Mouse (Mus musculus): ENCODE measurements at regions not wholly inside any gene's neighbourhood (a gene's known extent, or its start where the extent isn't known, plus 50 kb on each side); places are given as distances from the start of the nearest gene placed in this dataset.

DNA sequence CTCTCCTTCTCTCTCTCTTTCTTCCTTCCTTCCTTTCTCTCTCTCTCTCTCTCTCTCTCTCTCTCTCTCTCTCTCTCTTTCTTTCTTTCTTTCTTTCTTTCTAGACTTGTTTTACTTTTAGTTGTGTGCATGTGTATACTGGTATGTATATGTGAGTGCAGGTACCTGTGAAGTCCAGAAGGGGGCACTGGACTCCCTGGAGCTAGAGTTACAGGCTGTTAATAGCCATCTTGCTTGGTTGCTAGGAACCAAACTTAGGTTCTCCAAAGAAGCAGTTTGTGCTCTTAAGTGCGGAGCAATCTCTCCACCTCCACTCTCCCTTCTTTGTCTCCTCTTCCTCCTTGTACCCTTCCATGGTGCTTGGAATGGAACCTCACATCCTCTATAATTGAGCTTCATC, 77.2 kb downstream of the Gm10604 start:
- DNase-seq (ENCODE audit: low spot score in 2 of 2), result no peak

DNA sequence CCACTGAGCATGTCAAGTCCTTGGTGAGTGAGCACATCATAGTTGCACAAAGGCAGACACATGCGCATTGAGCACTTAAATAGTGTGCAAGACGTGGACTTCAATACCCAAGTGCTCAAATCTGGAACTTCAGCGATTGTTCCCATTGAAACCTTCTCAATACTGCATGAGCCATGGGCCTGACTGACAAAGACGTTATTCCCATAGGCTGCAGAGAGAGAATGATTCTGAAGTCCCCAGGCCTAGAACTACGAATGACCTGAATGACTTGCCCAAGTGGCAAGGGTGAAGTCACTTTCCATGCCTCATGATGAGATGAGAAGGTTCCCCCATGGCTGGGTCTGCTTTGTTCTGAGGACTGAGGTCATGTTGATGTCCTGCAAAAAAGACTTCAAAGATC, 77.7 kb downstream of the Gm10604 start:
- DNase-seq (ENCODE audit: low spot score in 2 of 2), result no peak

DNA sequence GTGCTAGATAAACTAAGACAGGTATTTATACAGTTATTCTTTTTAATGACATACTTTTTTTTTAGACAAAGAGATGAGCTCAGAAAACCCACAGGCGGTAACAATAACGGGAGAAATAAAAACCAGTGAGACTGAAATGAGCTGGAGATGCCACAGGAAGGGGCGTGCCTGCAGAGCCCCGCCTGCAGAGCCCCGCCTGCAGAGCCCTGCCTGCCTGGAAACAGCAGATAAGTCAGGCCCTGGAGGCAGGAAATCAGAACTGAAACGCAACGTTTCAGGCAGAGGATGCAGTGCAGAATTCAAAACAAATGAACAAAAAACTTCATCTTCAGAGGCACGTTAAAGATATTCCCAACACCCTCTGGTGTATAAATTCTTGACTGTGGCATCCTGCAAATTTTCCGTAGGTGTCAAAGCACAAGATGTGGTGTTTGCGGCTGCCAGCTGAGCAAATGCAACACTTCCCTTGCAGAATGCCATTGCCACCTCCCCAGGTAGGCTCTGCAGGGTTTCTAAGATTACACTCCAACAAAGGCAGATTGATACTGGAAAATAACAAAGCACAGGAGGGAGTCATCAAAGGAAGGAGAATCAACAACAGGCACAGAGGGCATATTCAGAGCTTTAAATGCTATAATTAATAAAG, 81.0 kb downstream of the Gm10604 start:
- peak in 1 of 2 experiments; percentile 28 for DNase-seq (ENCODE audit: low spot score in 2 of 2)

DNA sequence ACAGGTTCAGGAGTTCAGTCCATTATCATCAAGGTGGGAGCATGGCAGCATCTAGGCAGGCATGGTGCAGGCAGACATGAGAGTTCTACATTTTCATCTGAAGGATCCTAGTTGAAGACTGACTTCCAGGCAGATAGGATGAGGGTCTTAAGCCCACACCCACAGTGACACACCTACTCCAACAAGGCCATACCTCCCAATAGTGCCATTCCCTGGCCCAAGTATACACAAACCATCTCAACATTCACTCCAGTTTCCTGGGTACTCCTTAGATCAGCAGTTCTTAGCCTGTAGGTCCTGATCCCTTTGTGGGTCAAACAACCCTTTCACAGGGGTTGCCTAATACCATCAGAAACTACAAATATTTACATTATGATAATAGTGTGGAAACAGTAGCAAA, 83.8 kb downstream of the Gm10604 start:
- DNase-seq (ENCODE audit: low spot score in 2 of 2), result no peak

DNA sequence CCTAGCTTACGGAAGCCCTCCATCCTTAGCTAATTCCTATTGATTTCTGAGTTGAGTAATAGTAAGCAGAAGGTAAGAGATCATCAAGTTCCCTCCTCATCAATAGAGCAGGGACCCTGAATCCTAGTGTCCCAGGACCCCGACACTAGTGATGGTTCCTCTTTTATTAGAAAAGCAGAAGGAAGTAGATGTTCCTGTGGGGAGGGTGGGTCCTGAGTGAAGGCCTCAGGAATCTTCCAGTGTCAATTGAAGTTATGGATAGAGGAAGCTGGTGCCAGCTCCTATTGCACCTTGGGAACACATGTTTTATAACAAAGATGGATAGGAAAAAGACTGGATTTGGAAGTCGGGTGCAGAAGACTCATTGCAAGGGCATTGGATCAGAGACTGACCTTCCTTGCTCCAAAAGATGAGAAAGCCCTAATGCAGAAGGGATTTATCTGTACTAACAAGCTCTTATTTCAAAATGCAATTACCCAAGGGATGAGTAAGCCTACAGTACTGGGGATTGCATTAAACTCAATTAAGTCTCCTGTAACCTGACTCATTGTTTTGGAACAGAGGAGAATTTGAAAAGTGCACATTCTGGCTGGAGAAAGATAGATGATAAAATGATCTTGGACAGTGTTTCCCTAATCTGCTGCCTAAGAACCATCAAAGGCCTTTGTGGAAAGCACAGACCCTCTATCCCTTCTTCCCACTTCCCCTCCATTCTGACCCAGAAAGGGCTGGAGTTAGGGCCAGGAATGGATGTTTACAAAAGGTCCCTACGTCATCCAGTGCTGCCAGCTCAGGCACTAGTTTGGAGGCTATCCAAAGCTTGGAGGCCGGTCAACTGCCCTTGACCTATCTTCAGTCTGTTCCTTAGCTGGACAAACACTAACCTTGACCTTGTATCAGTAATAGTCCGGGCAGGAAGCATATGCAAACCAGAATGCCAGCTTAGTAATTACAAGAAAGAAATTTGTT, 84.9 kb downstream of the Gm10604 start:
- DNase-seq (ENCODE audit: low spot score in 2 of 2), result no peak

DNA sequence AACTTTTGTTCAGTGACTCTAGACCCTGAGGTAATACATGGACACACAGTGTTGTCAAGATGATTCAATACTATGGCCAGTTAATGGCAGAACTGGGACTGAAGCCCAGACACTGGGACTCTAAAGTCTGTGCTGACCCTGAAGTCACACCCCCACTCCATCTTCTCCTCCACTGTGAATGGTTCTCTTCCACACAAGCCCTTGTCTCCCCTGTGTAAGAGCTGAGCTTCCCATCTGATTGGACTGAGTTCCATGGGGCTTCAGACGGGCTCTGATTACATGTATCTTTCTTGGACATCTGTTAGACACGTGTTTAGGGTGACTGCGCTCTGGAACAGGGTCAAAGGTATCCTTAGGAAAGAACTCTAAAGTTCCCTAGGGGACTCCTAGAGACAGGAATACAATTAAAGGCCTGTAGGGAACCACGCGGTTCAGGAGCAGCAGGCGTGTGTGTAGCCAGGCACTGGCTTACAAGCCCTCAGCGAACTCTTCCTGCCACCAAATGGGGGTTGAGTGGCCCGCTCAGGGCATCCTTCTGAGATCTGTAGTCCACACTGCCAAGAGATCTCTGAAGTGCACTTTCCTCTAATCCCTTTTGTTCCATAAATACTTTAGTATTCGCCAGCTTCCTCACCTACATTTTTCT, 87.4 kb downstream of the Gm10604 start:
- no peak for DNase-seq (ENCODE audit: low spot score in 2 of 2)

DNA sequence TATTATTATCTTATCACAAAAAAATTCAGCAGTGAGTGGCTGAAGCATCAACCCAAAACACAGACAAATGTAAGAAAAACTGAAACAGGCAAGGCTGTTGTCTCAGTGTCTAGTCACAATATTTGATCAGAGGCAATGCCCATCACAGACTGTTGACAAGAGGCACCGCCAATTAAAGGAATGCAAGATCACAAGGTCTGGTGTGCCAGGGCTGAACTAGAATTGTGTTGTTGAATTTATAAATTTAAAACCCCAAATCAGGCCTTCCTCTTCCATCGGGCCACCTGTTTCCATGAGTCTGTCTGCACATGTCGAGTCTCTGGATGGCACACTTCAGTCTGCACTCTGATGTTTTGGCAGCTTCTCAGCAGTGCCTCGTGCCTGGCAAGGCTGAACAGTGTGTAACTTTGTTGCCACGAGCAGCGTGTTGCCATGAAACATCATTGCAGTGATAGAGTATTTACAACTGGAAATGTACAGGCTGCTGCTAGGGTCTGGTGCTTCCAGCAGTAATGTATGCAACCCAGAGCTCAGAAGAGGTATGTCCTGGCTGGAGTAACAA, 91.9 kb downstream of the Gm10604 start:
- DNase-seq (ENCODE audit: low spot score in 2 of 2), result peak in 1 of 2 experiments; percentile 22

DNA sequence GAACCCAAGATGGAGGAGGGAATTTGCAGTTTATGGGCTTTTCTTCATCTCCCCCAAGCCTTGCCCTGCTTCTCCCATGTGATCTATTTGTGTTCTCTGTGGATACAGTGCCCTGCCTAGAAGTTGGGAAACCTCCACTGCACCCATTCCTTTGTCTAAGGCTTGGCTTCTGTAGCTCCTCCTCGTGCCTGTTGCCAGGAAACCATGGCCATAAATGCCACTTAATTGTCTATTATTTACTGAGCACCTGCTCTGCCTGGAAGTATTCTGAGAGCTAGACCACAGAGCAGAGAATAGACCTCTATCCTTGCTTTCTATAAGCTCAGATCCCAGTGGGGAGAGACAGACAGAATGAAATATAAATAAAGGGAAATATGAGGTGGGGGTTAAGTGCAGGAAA, 93.7 kb downstream of the Gm10604 start:
- DNase-seq (ENCODE audit: low spot score in 2 of 2), result no peak

DNA sequence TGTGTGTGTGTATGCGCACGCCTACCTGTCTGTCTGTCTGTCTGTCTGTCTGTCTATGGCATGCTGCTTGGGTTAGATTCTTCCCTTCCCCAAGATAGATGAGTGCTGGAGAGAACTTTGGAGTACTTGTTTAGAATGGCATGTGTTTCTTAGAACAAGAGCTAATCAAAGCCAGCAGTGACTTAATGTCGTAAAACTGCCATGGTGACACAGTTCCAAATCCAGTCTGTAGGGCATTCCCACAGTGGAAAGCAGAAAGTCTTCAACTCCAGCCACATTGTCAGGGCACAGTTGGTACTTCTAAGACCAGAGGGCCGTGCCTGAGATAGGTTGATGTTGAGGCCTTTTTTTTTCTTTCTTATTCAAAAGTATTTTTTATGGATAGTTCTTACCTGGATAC, 95.6 kb downstream of the Gm10604 start:
- DNase-seq (ENCODE audit: low spot score in 2 of 2), result no peak

DNA sequence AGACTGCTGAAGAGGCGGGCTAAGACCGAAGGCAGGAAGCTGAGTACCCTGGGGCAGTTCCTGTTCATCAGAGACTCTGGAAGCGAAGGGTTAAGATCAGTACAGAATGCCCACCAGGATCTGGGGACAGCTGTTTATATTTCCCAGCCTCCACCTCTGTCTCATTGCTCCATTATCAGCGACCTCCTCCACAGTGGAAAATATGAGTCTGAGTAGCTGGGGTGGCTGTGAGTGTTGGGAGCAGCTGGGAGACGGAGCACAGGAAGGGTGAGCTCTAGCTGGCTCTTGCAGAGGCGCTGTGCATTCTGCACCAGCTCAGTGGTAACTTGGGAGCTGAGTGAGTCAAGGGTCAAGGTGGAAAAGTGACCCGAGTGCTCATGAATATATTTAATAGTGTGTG, 96.2 kb downstream of the Gm10604 start:
- no peak for DNase-seq (ENCODE audit: low spot score in 2 of 2)

DNA sequence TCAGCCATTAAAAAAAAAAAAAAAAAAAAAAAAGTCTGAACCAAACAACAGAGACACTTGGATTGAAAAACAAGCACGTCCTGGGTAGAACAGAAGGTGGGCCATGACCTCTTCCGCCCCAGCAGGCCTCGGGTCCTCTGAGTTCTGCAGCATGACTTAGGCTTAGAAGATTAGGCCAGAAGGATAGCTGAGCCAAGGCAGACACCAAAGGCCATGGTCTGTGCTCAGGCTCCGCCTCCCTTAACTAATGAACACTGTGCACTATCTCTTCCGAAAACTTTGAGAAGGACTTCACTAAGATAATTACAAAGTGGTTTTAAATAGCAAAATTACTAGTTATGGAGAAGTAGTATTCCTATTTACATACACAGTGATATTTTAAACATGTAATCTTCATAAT, 97.8 kb downstream of the Gm10604 start:
- no peak for DNase-seq (ENCODE audit: low spot score in 2 of 2)

DNA sequence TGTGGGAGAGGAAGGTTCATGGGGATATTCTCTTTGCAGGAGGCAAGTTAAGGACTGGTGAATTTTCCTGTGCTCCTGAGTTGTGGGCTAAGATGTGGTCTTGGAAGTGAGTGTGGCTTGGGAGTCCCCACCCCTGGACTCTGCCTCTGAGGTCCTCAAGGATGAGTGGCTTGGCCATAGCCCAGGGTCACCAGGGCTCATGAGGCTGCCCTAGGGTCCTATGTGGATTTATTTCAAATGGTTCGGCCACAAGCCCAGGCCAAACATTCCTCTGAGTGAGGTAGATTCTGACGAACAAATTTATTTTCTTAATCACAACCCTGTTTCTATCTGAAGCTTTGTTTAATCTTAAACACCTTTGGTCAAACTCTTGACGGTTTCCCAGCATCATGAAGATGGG, 98.4 kb downstream of the Gm10604 start:
- DNase-seq (ENCODE audit: low spot score in 2 of 2), result no peak

DNA sequence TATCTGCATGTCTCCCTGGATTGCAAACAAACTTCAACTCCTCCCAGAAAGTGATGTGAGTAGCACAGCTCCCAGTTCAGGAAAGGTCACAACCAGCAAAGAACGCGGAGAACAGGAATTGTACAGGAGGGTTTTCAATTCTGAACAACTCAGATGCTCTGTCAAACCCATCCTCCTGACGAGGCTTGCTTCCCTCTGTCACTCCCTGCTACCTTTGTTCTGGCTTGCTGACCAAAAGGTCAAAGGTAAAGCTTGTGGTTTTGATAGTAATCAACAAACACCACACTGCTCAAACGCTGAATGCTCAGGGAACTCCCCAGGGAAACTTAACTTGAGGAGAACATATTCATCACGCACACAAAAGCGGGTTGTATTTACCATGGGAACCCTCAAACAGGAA, 102.4 kb downstream of the Gm10604 start:
- DNase-seq (ENCODE audit: low spot score in 2 of 2), result no peak

DNA sequence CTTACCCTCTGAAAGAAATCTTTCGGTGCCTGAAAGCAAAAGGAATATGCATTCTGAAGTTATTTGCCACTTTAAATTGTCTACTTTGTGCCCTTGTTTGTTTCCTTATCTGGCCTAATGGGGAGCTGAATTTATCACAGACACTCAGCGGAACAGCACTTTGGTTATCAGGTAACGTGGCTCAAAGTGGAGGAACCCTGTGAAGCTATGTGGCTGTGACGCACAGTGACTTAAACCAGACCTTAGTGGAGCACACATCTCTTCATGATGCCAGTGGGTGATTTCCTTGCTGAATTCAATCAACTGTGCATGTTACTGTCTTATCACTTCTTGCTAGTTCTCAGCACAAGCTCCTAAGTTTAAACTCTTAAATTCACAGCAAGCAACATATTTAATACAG, 103.1 kb downstream of the Gm10604 start:
- DNase-seq (ENCODE audit: low spot score in 2 of 2), result no peak

DNA sequence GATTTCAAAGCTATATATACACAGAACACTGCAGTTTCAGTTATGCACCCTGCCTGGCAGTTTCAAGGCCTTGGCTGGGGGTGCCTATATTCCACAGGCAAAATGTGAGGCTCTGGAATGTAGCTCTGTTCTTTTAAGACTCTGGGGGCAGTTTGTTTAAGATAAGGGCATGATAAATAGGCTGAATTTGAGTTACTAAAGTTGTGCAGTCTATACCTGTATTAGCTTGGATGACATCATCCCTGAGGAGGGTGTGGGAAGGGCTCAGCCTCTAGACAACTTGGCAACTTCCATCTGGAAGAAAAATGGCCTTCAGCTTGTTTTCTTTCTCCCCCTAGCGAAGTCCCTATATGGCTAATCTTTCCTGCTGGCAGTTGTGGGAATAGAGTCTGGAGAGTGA, 105.1 kb downstream of the Gm10604 start:
- no peak for DNase-seq (ENCODE audit: low spot score in 2 of 2)

DNA sequence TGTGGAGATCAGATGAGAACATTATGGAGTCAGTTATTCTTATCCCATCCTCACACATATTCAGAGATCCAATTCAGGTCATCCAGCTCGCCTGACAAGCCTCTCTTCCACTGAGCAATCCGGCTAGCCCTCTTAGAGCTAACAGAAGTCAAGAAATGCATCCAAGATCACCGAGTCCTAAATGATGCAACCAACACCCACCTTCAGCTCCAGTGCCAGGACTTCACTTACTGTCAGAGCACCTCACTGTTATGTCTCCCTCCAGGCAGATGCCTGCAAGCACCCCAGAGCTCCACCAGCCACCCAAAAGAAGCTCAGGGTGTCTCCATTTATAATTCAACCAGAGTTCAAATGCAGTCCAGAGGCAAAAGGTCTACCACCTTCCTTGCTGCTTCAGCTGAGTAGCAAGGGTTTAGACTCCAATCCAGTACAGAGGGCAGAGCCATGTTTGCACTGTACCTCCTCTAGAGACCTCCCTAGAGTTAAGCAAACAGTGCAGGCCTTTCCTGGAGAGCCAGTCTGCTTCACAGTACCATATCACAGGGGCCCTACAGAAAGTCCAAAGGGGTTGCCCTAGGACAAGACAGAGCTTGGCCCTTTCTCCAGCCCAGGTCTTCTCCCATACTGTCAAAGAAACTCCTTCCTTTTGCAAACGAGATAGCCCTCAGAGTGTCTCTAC, 106.3 kb downstream of the Gm10604 start:
- DNase-seq (ENCODE audit: low spot score in 2 of 2), result no peak

DNA sequence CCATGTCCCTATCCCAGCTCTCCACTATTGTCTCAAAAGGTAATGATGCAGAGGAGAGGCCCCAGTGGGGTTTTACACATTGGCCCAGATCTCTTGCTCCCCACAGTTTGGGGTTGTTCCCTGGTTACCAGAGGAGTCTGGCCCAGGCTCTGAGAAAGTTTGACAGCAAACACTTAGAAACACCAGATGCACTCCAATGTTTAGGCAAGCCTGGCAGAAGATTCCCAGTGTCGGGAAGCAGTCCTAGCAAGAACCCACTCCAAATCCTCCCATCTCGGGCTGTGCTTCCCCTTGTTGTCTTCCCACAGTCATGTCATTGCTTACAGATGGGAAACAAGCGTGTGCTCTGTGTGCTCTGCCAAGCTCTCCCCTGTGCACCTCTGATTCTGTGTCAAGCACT, 109.0 kb downstream of the Gm10604 start:
- no peak for DNase-seq (ENCODE audit: low spot score in 2 of 2)

DNA sequence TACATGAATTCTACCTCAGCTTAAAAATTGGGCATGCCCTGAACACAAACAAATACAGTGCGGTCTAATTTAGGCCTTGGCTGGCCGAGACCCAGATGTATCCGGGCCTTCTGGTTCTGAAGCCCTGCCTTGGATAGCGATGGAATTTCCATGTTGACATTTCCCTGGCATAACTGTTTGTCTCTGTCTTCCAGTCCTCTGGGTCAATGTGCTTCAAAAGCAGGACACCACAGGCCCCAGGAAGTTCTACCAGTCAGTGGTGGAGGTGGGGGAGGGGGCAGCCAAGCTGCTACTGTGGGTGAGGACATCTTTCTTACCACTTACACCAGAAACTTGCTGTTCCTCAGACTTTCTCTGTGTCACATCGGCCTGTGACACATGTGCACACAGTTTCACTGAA, 111.3 kb downstream of the Gm10604 start:
- DNase-seq (ENCODE audit: low spot score in 2 of 2), result no peak

DNA sequence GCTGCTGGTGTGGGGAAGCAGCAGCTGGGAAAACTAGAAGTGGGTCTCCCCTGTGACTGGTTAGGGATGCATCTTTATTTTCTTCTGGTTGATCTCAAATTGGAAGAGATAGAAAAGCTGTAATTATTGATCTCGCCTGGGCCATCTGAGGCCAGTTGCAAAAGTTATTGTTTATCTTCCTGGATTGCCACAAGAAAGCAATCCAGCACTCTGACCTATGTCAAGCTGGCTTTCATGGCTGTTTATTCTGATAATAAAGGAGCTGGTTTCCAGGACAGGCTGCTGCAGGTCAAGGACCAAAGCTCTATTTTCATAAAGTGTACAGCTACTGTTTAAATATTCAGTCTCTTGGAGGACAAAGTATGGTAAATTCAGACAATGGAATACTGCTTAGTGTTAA, 112.5 kb downstream of the Gm10604 start:
- no peak for DNase-seq (ENCODE audit: low spot score in 2 of 2)

All from left cerebral cortex, adult 8-10 months (tissue).